Mouse (Mus musculus) adrenal gland, postnatal 10 days (tissue): ENCODE measurements around the gene Rps6. TPM values are rescaled to one million over a fixed set of nuclear protein-coding genes. Genes with fewer than 3 reads are reported as not detected.

Experiments used
- DNase-seq: peaks from one replicate; pipeline ENCODE4 v3.0.0; 2021; ENCODE audit warnings: mixed read lengths
- long read RNA-seq, 2 experiments: library from polyadenylated mRNA; stranded (forward); transcript quantifications; one replicate each; pipeline ENCODE4 v2.0.0; 2021
- total RNA-seq, 2 experiments: library from RNA; stranded (reverse); gene quantifications; 2 replicates each; pipeline ENCODE4 v1.2.3; 2021

Gene Rps6
- 100 to 1,000 TPM; 924 to 996 TPM for total RNA-seq
- long read RNA-seq, experiment 1, transcript Rps6-204 (4 exons, 1,128 nt), result minor isoform, 17 of 487 reads
- long read RNA-seq, experiment 1, transcript Rps6-201 (5 exons, 878 nt), result major isoform, 441 of 487 reads
- long read RNA-seq, experiment 1, partial matches to known transcripts, result 11 of 487 reads
- long read RNA-seq, experiment 1, other reads (novel, unspliced or antisense), result 16 of 487 reads
- long read RNA-seq, experiment 2, transcript Rps6-201 (5 exons, 878 nt), result major isoform, 264 of 279 reads
- long read RNA-seq, experiment 2, transcript Rps6-204 (4 exons, 1,128 nt), result minor isoform, 7 of 279 reads
- long read RNA-seq, experiment 2, partial matches to known transcripts, result 4 of 279 reads
- long read RNA-seq, experiment 2, other reads (novel, unspliced or antisense), result 3 of 279 reads

- peak; percentile 96 for DNase-seq
Measured at GRCm38 (mm10) chr4:86857113-86858069, at the start of gene Rps6. Gene Rps6, minus strand, starts transcription at chr4:86857412.

DNA sequence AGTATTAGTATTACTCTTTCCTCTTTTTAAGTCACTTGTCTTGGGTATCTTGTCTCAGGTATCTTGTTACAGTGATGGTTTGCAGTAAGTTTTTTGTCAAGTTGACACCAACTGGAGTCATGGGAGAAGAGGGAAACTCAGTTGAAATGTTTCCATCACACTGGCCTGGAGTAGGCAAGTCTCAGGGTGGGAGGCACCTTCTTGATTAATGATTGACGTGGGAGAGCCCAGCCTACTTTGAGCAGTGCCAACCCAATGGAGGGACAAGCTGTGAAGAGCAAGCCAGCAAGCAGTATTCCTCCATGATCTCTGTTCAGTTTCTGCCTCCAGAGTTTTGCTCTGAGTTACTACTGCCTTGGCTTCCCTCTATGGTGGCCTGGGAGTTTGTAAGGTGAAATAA is 48.7 kb upstream of the Rps6 start:
- no peak for DNase-seq

DNA sequence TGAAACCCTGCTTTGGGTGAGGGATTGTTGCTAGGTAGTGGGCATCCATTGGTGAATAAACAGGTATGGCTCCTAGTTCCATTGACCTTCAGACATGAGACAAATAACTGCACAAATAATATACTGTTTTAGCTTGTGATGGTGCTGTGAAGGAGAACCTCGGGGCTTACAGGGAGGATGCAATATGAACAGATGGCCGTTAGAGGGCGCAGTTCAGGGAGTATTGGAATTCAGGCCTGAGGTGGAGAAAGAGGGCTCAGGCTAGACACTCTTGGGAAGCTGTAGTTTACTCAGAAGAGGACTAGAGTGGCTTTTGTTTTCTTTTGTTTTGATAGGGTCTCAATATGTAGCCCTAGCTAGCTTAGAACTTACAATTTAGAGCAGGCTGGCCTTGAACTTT is 47.8 kb upstream of the Rps6 start:
- no peak for DNase-seq

GRCm38 (mm10) chr4:86902351-86902750 is 45.1 kb upstream of the Rps6 start:
- DNase-seq, result peak; percentile 32

DNA sequence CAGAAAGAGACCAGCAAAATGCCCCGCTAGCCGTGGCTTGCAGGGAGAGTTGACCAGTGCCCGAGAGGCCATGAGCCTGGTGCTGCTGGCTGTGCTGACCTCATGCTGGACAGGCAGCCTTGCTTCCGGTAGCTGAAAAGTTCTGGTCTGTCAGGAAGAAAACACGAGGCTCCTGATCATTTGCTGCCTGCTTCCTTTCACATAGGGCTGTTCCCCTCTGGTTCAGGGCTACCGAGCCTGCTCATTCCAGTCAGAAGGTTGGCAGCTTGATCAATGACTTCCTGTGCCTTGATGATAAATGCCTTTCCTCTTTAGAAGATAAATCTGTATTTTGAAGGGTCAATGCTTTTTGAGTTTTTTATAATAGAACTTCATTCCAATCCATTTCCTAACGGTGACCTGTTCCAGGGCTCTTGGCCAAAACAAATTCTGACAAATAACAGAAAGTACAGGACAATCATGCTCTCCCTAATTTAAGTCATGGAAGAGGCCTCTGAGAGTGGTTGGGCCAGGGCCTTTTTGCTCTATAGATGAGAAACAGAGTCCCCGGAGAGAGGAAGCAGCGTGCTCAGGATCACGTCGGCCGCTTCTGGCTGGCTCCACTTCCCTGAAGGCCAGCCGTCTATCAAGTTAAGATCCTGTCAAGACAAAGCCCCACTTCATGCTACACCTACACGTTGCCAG is 41.7 kb upstream of the Rps6 start:
- peak; percentile 72 for DNase-seq

- peak; percentile 77 for DNase-seq
Measured at GRCm38 (mm10) chr4:86897411-86897810, 40.2 kb upstream of the Rps6 start.

- DNase-seq, result no peak
Measured at GRCm38 (mm10) chr4:86887879-86888278, 30.7 kb upstream of the Rps6 start.

DNA sequence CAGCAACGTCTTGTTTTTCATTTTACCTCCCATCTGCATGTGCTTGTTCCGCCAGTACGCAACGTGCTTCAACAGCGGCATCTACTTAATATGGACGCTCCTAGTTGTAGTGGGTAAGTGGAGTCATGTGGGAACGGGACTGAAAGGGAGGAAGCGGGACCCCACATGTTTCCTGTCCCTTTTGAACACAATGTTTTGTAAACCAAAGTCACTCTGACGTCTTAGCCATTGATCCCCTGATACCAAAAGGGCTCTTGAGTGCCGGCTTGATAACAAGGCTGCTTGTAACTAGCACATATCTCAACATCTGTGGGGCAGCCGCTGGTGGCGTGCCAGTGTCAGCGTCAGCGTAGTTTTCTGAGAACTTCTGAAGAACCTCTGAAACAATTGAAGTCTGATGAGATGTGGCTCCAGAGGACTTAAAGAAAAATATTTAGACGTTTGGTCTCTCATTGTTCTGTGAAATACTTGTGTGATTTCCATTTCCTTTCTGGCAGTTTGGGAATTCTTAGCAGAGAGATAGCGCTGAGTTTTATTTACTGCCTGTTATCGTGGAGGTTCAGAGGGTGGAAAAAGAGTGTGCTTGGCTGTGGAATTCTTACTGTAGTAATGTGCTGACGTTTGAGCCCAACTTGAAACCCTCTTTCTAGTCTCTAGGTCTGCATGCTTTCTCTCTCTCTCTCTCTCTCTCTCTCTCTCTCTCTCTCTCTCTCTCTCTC is 29.1 kb upstream of the Rps6 start:
- peak; percentile 69 for DNase-seq

- peak; percentile 36 for DNase-seq
Measured at GRCm38 (mm10) chr4:86885790-86886159, 28.6 kb upstream of the Rps6 start.

DNA sequence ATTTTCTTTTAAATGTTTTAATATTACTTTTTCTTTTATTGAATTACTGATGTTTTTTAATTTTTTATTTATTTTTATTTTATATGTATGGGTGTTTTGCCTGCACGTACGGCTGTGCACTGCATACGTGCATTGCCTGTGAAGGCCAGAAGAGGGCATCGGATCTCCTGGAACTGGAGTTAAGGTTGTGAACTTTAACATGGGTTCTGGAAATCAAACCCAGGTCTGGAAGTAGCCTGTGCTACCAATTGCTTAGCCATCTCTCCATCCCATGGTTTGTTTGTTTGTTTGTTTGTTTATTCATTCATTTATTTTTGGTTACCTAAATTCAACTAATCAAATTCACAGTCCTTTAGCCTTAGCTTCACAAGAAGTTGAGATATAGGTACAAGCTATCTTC is 27.7 kb upstream of the Rps6 start:
- DNase-seq, result peak; percentile 64

- no peak for DNase-seq
Measured at GRCm38 (mm10) chr4:86882413-86882812, 25.2 kb upstream of the Rps6 start.

DNA sequence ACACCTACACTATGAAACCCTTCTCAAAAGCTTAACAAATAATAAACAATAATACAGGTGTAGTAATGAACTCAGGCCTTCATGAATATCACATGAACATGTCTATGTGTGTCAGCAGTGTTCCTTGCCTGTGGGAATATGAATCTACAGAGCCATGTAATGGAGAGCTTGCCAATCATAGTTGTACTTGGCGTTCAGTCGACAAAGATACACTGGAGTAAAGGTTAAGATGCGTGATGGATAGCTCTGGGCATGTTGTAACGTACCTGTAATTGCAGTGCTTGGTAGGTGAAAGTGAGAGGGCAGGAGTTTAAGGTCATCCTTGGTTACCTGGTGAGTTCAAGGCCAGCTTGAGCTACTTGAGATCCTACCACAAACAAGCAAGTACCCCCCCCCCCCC is 24.0 kb upstream of the Rps6 start:
- DNase-seq, result no peak

- DNase-seq, result no peak
Measured at GRCm38 (mm10) chr4:86879477-86879876, 22.3 kb upstream of the Rps6 start.

- peak; percentile 98 for DNase-seq
Measured at GRCm38 (mm10) chr4:86874146-86874847, 17.1 kb upstream of the Rps6 start, which contains the start of gene Acer2. Gene Acer2, plus strand, starts transcription at chr4:86874396.

GRCm38 (mm10) chr4:86873072-86873471 is 15.9 kb upstream of the Rps6 start:
- no peak for DNase-seq

- no peak for DNase-seq
Measured at GRCm38 (mm10) chr4:86871988-86872387, 14.8 kb upstream of the Rps6 start.

- no peak for DNase-seq
Measured at GRCm38 (mm10) chr4:86864087-86864486, 6.9 kb upstream of the Rps6 start.

DNA sequence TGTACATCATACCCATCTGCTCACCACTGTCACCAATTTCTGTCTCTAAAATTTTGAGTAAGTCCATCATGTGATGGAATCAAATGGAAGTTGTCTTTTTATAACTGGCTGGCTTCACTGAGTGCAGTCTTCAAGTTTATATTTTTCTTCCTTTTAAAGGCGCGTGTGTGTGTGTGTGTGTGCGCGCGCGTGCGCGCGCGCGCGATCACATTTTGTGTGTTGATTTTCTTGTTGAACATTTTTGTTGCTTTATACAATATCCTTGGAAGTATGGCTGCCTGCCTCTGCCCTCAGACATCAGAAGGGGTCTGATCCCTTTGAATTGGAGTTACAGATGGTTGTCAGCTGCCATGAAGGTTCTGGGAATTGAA is 843 bp upstream of the Rps6 start:
- DNase-seq, result no peak

- no peak for DNase-seq
Measured at GRCm38 (mm10) chr4:86856304-86857112, 704 bp downstream of the Rps6 start.
